Mouse (Mus musculus) forebrain, embryonic 11.5 days (tissue): ENCODE results near the gene Ovca2. TPM values are rescaled to one million over a fixed set of nuclear protein-coding genes. Genes with fewer than 3 reads are reported as not detected.

ENCODE experiments used
- ATAC-seq: fragments of 200-750 bp; cut with Nextera tagmentation; replicated peaks from 2 replicates; pipeline ENCODE4 v1.8.0; 2017; ENCODE audit warnings: moderate TSS enrichment; ENCODE audit not compliant: low FRiP score
- DNase-seq: peaks from one replicate; pipeline ENCODE4 v3.0.0-alpha.2; 2017; ENCODE audit warnings: low spot score
- H3K27ac ChIP-seq: fragments of 300-500 bp; sonication (generic); 2 replicates; pipeline ENCODE4 v1.5.1; 2014; ENCODE audit warnings: low read depth, low read length
- H3K27me3 ChIP-seq: fragments of 300-500 bp; sonication (generic); 2 replicates; pipeline ENCODE4 v1.6.1; 2014; ENCODE audit warnings: mild to moderate bottlenecking, low read length, mixed read lengths; ENCODE audit not compliant: control insufficient read depth, insufficient read depth
- H3K36me3 ChIP-seq: fragments of 300-500 bp; sonication (generic); 2 replicates; pipeline ENCODE4 v1.6.1; 2014; ENCODE audit warnings: mild to moderate bottlenecking, low read length, moderate library complexity, mixed read lengths; ENCODE audit not compliant: control insufficient read depth, insufficient read depth
- H3K4me1 ChIP-seq: fragments of 300-500 bp; sonication (generic); replicated peaks from 2 replicates; pipeline ENCODE4 v1.6.1; 2014; ENCODE audit warnings: low read length, mixed read lengths; ENCODE audit not compliant: control insufficient read depth, insufficient read depth
- H3K4me2 ChIP-seq: fragments of 300-500 bp; sonication (generic); 2 replicates; pipeline ENCODE4 v1.6.1; 2014; ENCODE audit warnings: low read depth, mild to moderate bottlenecking, low read length, moderate library complexity, mixed read lengths; ENCODE audit not compliant: severe bottlenecking
- H3K4me3 ChIP-seq: fragments of 300-500 bp; sonication (generic); 2 replicates; pipeline ENCODE4 v1.5.1; 2014; ENCODE audit warnings: low read depth, low read length
- H3K9ac ChIP-seq: fragments of 300-500 bp; sonication (generic); 2 replicates; pipeline ENCODE4 v1.6.1; 2014; ENCODE audit warnings: low read length
- H3K9me3 ChIP-seq: fragments of 300-500 bp; sonication (generic); 2 replicates; pipeline ENCODE4 v1.6.1; 2016; ENCODE audit warnings: low read length, mixed read lengths; ENCODE audit not compliant: control insufficient read depth
- WGBS: fragments of 180-500 bp; shearing (Covaris S2); extraction: QIAGEN DNeasy Blood & Tissue Kit; methylation state at CpG from one replicate; pipeline ENCODE4 v1.1.7; 2014; 5-methylcytosine and 5-hydroxymethylcytosine counted together
- polyA plus RNA-seq: library from polyadenylated mRNA; unstranded; fragments of >200 nt; fragmentation: Nextera tagmentation; extraction: Ambion mirVana; gene quantifications from 2 replicates; pipeline ENCODE4 v1.2.1, GENCODE M21; 2014

Gene Ovca2
- polyA plus RNA-seq, 1 experiment from 2014 or later = 32.7 TPM

GRCm38 (mm10) chr11:75164051-75164450 is 14.6 kb downstream of the Ovca2 start:
- no peak overlapping the region for H3K9ac ChIP-seq
- ATAC-seq = no peak
- H3K36me3 ChIP-seq = no peaks in the 10 kb centered on the region
- H3K27me3 ChIP-seq = peaks cover 58% of the 10 kb centered on the region
- no peak overlapping the region for H3K27ac ChIP-seq
- H3K9me3 ChIP-seq = no peaks in the 10 kb centered on the region
- 86% methylated on average over 2 of the region's 2 CpGs for WGBS
- H3K4me2 ChIP-seq = no peak overlapping the region
- H3K4me3 ChIP-seq = no peak overlapping the region
- no peak for DNase-seq
- H3K4me1 ChIP-seq = peaks cover 18% of the 10 kb centered on the region

- Histone ChIP-seq H3K4me3 (no peak overlapping the region), H3K27me3 (peaks cover 51% of the 10 kb centered on the region), H3K4me1 (peaks cover 12% of the 10 kb centered on the region), H3K9ac (no peak overlapping the region), H3K36me3 (no peaks in the 10 kb centered on the region), H3K9me3 (no peaks in the 10 kb centered on the region), H3K4me2 (no peak overlapping the region), H3K27ac (no peak overlapping the region)
- no peak for ATAC-seq
- DNase-seq = no peak
- 87% methylated on average over 6 of the region's 6 CpGs for WGBS
Observed at GRCm38 (mm10) chr11:75163379-75163778, 15.3 kb downstream of the Ovca2 start.

- Histone ChIP-seq H3K27me3 (peaks cover 44% of the 10 kb centered on the region), H3K9me3 (no peaks in the 10 kb centered on the region), H3K27ac (no peak overlapping the region), H3K4me2 (no peak overlapping the region), H3K36me3 (no peaks in the 10 kb centered on the region), H3K4me3 (no peak overlapping the region), H3K4me1 (peaks cover 9% of the 10 kb centered on the region; the same call in 1 of the 2 replicates), H3K9ac (no peak overlapping the region)
- ATAC-seq (no peak), DNase-seq (no peak)
- WGBS = 94% methylated on average over 12 of the region's 12 CpGs
Observed at GRCm38 (mm10) chr11:75162591-75163080, 16.0 kb downstream of the Ovca2 start.

- DNase-seq (no peak), ATAC-seq (no peak)
- H3K27me3 ChIP-seq = peaks cover 33% of the 10 kb centered on the region
- peaks cover 4% of the 10 kb centered on the region; the same call in 1 of the 2 replicates for H3K4me1 ChIP-seq
- WGBS = 84% methylated on average over 4 of the region's 4 CpGs
- no peaks in the 10 kb centered on the region; the same call in 1 of the 2 replicates for H3K36me3 ChIP-seq
- no peak overlapping the region for H3K4me2 ChIP-seq
- H3K4me3 ChIP-seq = no peak overlapping the region
- H3K9me3 ChIP-seq = no peaks in the 10 kb centered on the region
- H3K9ac ChIP-seq = no peak overlapping the region
- H3K27ac ChIP-seq = no peak overlapping the region
Observed at GRCm38 (mm10) chr11:75161417-75162008, 17.1 kb downstream of the Ovca2 start.

GRCm38 (mm10) chr11:75160954-75161353 is 17.7 kb downstream of the Ovca2 start:
- Histone ChIP-seq H3K9ac (no peak overlapping the region), H3K27ac (no peak overlapping the region), H3K4me1 (no peaks in the 10 kb centered on the region), H3K36me3 (peaks cover 3% of the 10 kb centered on the region; the same call in 1 of the 2 replicates), H3K9me3 (no peaks in the 10 kb centered on the region), H3K4me2 (no peak overlapping the region), H3K4me3 (no peak overlapping the region), H3K27me3 (peaks cover 27% of the 10 kb centered on the region)
- no peak for DNase-seq
- ATAC-seq = no peak
- WGBS = 93% methylated on average over 7 of the region's 7 CpGs

GRCm38 (mm10) chr11:75159564-75159963 is 19.1 kb downstream of the Ovca2 start:
- ATAC-seq = no peak
- H3K9me3 ChIP-seq = no peaks in the 10 kb centered on the region

GRCm38 (mm10) chr11:75158432-75158831 is 20.2 kb downstream of the Ovca2 start:
- Histone ChIP-seq H3K27me3 (peaks cover 2% of the 10 kb centered on the region; the same call in 1 of the 2 replicates), H3K4me1 (no peaks in the 10 kb centered on the region), H3K9ac (no peak overlapping the region), H3K9me3 (no peaks in the 10 kb centered on the region), H3K4me3 (no peak overlapping the region), H3K27ac (no peak overlapping the region), H3K4me2 (no peak overlapping the region), H3K36me3 (peaks cover 3% of the 10 kb centered on the region; the same call in 1 of the 2 replicates)
- ATAC-seq = no peak
- WGBS = 96% methylated on average over 14 of the region's 14 CpGs
- DNase-seq = no peak

More at GRCm38 (mm10) chr11:75159564-75159963, 19.1 kb downstream of the Ovca2 start:
- Histone ChIP-seq H3K4me1 (no peaks in the 10 kb centered on the region), H3K4me3 (no peak overlapping the region), H3K4me2 (no peak overlapping the region), H3K36me3 (peaks cover 3% of the 10 kb centered on the region; the same call in 1 of the 2 replicates), H3K9ac (no peak overlapping the region), H3K27me3 (peaks cover 13% of the 10 kb centered on the region), H3K27ac (no peak overlapping the region)
- DNase-seq = no peak
- WGBS = 64% methylated on average over 2 of the region's 2 CpGs

GRCm38 (mm10) chr11:75157901-75158300 is 20.7 kb downstream of the Ovca2 start:
- WGBS = 57% methylated on average over 2 of the region's 2 CpGs
- Histone ChIP-seq H3K27me3 (no peaks in the 10 kb centered on the region), H3K4me2 (no peak overlapping the region), H3K36me3 (peaks cover 3% of the 10 kb centered on the region; the same call in 1 of the 2 replicates), H3K4me3 (no peak overlapping the region), H3K9me3 (no peaks in the 10 kb centered on the region), H3K4me1 (no peaks in the 10 kb centered on the region), H3K27ac (no peak overlapping the region), H3K9ac (no peak overlapping the region)
- ATAC-seq (no peak), DNase-seq (no peak)

GRCm38 (mm10) chr11:75157037-75157436 is 21.6 kb downstream of the Ovca2 start:
- WGBS = 82% methylated on average over 4 of the region's 4 CpGs
- Histone ChIP-seq H3K9ac (no peak overlapping the region), H3K4me1 (no peaks in the 10 kb centered on the region), H3K4me3 (no peak overlapping the region), H3K27me3 (no peaks in the 10 kb centered on the region), H3K27ac (no peak overlapping the region), H3K9me3 (no peaks in the 10 kb centered on the region), H3K4me2 (no peak overlapping the region), H3K36me3 (peaks cover 3% of the 10 kb centered on the region; the same call in 1 of the 2 replicates)
- DNase-seq (no peak), ATAC-seq (no peak)
